Mouse (Mus musculus) spleen, adult 2 months (tissue): ENCODE results near the gene Kank1. TPM values are rescaled to one million over a fixed set of nuclear protein-coding genes. Genes with fewer than 3 reads are reported as not detected.
A peak's percentile ranks its signal among the peaks of the same experiment; 100 is the strongest.

Source experiments
- DNase-seq, 2 experiments: peaks; one replicate each; pipeline versions ENCODE4 v3.0.0 to v3.0.0-alpha.2; 2012 to 2021; ENCODE audit warnings: low spot score in 2 of 2, low read depth in 1 of 2
- H3K27ac ChIP-seq: fragments of 200-500 bp; 2 replicates; pipeline ENCODE4 v1.5.1; 2012; ENCODE audit warnings: low read length, inconsistent platforms; ENCODE audit not compliant: insufficient read depth
- H3K27me3 ChIP-seq: fragments of 200-500 bp; 2 replicates; pipeline ENCODE4 v1.6.1; 2012; ENCODE audit warnings: mild to moderate bottlenecking, moderate library complexity, low read length, inconsistent platforms; ENCODE audit not compliant: control insufficient read depth, insufficient read depth
- H3K36me3 ChIP-seq: fragments of 200-500 bp; 2 replicates; pipeline ENCODE4 v1.6.1; 2012; ENCODE audit warnings: mild to moderate bottlenecking, low read length, inconsistent platforms; ENCODE audit not compliant: control insufficient read depth, insufficient read depth
- H3K4me1 ChIP-seq: fragments of 200-500 bp; 2 replicates; pipeline ENCODE4 v1.6.1; 2011; ENCODE audit warnings: inconsistent platforms; ENCODE audit not compliant: control insufficient read depth, insufficient read depth, insufficient read length
- H3K4me3 ChIP-seq: fragments of 200-500 bp; 2 replicates; pipeline ENCODE4 v1.5.1; 2011; ENCODE audit warnings: mild to moderate bottlenecking, inconsistent platforms; ENCODE audit not compliant: insufficient read depth, insufficient read length; ENCODE audit errors: extremely low read depth
- CTCF ChIP-seq: fragments of 200-500 bp; IDR thresholded peaks from 2 replicates; pipeline ENCODE4 v1.5.1; 2011; ENCODE audit warnings: mild to moderate bottlenecking, inconsistent platforms; ENCODE audit not compliant: insufficient read depth, insufficient read length, insufficient replicate concordance; ENCODE audit errors: extremely low read depth
- POLR2A ChIP-seq: fragments of 200-500 bp; IDR thresholded peaks from 2 replicates; pipeline ENCODE4 v1.6.1; 2011; ENCODE audit warnings: low read depth, low read length, inconsistent platforms
- WGBS: fragments of 180-500 bp; shearing (Covaris S2); methylation state at CpG from one replicate; pipeline ENCODE4 v1.1.7; 2018; 5-methylcytosine and 5-hydroxymethylcytosine counted together
- polyA plus RNA-seq: library from polyadenylated mRNA; depleted of rRNA; stranded (reverse); fragments of >200 nt; gene quantifications from 2 replicates; pipeline ENCODE4 v1.2.3, GENCODE M21; 2012

The Kank1 gene
- polyA plus RNA-seq, 1 experiment, result 4.9 TPM

DNA sequence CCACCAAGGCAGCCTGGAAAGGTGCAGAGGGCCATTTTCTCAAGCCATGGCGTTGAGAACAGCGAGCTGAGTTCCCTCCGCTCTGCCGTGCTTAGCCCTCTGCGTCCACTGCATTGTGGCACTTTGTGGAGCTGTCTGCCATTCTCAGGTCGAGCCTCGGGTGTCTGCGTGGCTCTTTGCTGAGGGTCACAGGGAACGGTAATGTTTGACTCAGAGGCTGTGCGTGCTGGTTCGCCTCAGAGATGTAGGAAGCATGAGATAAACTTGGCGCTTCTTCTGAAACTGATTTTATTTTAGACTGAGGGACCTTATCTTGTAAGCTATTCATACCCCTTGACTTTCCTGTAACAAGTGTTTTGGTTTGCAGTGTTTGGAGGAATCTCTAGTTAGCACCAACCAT lies 72.0 kb downstream of the Kank1 start:
- 59% methylated on average over 12 of the region's 12 CpGs for WGBS
- H3K27me3 ChIP-seq, result no peaks in the 10 kb centered on the region
- H3K4me3 ChIP-seq, result no peak overlapping the region
- no peaks in the 10 kb centered on the region for H3K36me3 ChIP-seq
- no peaks in the 10 kb centered on the region for H3K4me1 ChIP-seq
- no peak overlapping the region for H3K27ac ChIP-seq
- no peak for TF ChIP-seq POLR2A
- no peak for TF ChIP-seq CTCF
- no peak for DNase-seq

DNA sequence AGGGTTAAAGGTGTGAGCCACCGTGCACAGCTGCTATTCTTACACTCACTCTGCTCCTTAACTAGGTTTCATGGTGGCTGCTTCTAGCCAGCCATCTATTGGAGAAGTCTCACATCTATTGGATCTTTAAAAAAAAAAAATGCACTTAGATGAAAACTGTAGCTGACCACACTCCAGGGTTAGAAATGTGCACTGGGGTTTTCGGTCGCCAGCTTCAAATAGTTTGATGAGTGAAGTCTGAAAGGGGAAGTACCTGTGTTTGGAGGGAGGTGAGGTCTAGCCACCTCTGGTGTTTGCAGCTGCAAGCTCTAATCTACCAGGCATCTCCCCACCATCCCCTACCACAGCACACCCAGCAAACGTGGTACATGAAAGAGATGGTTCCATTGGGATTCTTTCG lies 74.2 kb downstream of the Kank1 start:
- WGBS, result 21% methylated on average over 5 of the region's 5 CpGs
- DNase-seq, result no peak
- H3K27me3 ChIP-seq, result no peaks in the 10 kb centered on the region
- peaks cover 6% of the 10 kb centered on the region; the same call in 1 of the 2 replicates for H3K4me1 ChIP-seq
- no peaks in the 10 kb centered on the region for H3K36me3 ChIP-seq
- no peak overlapping the region for H3K4me3 ChIP-seq
- no peak for TF ChIP-seq POLR2A
- TF ChIP-seq CTCF, result no peak
- no peak overlapping the region for H3K27ac ChIP-seq

DNA sequence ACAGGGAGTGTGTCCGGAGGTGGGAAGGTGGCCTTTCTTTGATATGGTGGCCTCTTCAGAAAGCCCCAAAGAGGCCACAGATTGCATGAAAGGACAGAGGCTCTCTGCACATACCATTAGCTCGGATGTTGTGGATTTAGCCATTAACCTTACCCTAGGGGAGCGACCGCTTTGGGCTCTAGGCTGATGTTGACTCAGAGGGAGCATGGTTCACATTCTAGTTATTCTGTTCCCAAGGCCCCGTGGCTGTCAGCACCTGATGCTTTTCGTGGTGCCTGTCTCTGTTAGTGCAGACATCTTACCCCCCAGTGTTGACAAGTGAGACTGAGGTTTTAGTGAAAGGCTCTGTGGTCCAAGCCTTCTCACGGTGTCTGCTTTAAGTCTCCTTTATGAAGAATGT lies 74.9 kb downstream of the Kank1 start:
- Histone ChIP-seq H3K36me3 (no peaks in the 10 kb centered on the region), H3K4me3 (no peak overlapping the region), H3K4me1 (peaks cover 11% of the 10 kb centered on the region; the same call in 1 of the 2 replicates), H3K27me3 (no peaks in the 10 kb centered on the region), H3K27ac (no peak overlapping the region)
- 84% methylated on average over 7 of the region's 7 CpGs for WGBS
- DNase-seq, result no peak
- TF ChIP-seq CTCF (no peak), POLR2A (no peak)

DNA sequence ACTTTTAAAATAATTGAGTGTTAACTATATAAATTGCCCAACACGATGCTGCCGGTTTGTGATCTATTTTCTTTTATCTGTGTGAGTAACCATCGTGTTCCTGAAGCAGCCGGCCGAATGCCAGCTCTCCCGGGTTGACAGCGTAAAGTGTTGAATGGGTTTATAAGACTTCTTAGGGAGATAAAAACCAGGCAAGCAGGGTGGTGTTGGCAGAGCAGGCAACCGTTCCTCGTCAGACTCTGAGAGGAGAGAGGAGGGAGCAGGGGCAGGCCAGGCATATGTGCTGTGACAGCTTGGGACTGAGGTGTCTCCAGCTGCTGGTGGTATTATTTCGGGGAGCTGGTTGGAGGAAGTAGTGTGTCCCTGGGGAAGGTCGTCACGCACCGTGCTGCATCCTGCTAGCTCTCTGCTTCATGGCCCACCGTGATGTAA lies 78.7 kb downstream of the Kank1 start:
- peak; percentile 11 to 15 for DNase-seq

DNA sequence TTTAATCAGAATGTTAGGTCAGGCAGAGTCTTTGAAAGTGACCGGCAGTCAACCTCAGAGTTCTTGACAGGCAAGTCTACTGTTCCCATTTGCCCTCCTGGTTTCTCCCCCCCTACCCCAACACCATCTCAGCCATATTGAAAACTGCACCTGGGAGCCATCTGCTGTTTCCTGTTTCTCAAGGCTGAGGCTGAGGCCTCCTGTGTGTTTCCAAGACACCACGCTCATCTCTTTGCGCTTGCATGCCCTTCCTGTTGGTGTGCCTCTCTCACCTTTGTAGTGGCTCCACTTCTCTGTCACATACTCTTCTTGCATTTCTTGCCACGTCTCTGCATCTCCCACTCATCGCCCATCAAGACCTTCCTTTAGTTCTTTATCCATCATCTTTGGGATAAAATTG lies 79.2 kb downstream of the Kank1 start:
- WGBS, result 37% methylated on average over 5 of the region's 5 CpGs
- Histone ChIP-seq H3K4me1 (peaks cover 11% of the 10 kb centered on the region; the same call in 1 of the 2 replicates), H3K4me3 (no peak overlapping the region), H3K36me3 (no peaks in the 10 kb centered on the region), H3K27ac (no peak overlapping the region), H3K27me3 (no peaks in the 10 kb centered on the region)
- no peak for DNase-seq
- no peak for TF ChIP-seq POLR2A

More for the DNA sequence above, 78.7 kb downstream of the Kank1 start:
- Histone ChIP-seq H3K36me3 (no peaks in the 10 kb centered on the region), H3K4me3 (no peak overlapping the region), H3K27ac (no peak overlapping the region), H3K4me1 (peaks cover 11% of the 10 kb centered on the region; the same call in 1 of the 2 replicates), H3K27me3 (no peaks in the 10 kb centered on the region)
- TF ChIP-seq POLR2A, result no peak
- 37% methylated on average over 14 of the region's 14 CpGs for WGBS

DNA sequence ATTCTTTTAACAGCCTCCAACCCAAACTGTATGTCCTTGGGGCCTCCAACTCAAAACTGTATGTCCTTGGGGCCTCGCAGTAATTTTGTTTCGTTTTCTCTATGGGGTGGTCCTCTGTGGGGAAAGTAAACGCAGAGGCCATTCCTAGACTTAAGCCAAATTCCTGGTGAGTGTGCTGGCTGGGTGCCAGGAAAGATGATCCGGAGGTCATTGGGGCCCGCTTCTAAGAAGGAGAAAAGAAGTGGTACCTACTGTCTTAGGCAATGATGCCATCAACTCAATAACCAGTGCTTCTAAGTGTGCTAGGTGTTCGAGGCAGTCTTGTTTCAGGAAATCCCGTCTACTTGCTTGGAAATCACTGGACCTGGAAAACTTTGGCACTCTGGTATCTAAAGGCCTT lies 87.5 kb downstream of the Kank1 start:
- no peak for TF ChIP-seq CTCF
- TF ChIP-seq POLR2A, result no peak
- 83% methylated on average over 7 of the region's 7 CpGs for WGBS
- Histone ChIP-seq H3K4me1 (no peaks in the 10 kb centered on the region), H3K27ac (no peak overlapping the region), H3K27me3 (no peaks in the 10 kb centered on the region; the same call in 1 of the 2 replicates), H3K4me3 (no peak overlapping the region), H3K36me3 (no peaks in the 10 kb centered on the region)
- DNase-seq, result no peak

DNA sequence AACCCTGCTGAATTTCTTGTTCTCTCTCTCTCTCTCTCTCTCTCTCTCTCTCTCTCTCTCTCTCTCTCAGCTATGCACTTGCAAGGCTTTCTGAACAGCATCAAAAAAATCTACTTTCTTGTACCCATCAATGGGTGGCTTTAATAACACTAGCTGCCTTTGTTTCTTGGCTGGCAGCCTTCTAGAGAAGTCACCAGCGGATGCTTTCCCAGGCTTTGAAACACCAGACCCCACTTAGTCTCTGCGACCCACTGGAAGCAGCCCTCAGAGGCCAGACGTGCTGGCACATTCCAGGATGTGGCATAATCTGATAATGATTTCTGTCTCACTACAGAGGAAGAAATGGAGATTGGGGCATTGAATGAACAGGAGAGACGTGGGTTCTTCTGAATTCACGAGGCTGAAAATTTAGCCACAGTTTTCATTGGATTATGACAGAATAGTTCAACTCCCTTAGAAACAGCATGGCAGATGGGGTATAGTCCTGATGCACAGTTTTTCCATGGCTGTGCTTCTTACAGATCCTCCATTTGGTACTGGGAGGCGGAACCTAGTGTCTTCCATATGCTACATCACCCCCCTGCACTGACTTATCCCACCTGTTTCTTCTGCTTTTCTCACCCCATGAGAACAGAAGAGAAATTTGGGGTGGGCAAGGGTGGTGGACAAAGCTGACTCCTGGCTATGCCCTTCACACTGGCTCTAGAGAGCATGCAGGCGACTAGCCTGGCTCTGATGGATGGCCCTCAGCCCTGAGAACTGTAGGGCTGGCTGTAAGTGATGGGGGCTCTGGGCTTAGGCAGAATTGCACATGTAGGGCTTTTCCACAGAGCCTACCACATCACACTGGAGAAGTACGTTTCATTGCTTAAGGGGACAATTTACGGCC lies 88.6 kb downstream of the Kank1 start:
- H3K36me3 ChIP-seq, result no peaks in the 10 kb centered on the region
- no peaks in the 10 kb centered on the region; the same call in 1 of the 2 replicates for H3K27me3 ChIP-seq
- no peak overlapping the region for H3K4me3 ChIP-seq
- no peaks in the 10 kb centered on the region for H3K4me1 ChIP-seq
- no peak overlapping the region for H3K27ac ChIP-seq
- TF ChIP-seq POLR2A (no peak), CTCF (no peak)
- WGBS, result 49% methylated on average over 9 of the region's 9 CpGs
- DNase-seq, result no peak
